Mouse (Mus musculus): ENCODE data around the gene Gm21317.
"Not testable (repeated sequence)": the region's sequence is repeated elsewhere in the genome, so short reads cannot be mapped to it uniquely, and the experiment has no call there.

Gm21317 gene

DNA sequence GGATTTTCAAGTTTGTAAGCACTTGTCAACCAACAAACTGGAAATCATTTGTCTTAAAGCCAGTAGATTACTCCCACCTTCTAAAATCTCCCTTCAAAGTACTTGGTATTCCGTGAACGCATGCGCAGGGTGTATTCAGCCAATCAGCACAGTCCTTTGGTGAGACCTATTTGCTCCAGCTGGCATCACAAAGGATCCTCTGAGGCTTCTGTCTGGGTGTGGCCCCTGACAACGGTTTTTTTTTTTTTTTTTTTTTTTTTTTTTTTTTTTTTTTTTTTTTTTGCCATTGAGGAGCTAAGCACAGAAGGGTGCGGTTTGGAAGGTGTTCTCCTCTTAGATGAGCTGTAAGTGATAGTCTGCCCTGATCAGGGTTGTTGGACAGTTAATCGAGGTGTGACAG lies at the start of gene Gm21317:
Gene Gm21317 (plus strand): TSS at position 301 of the 400 bp plus-strand sequence.
- DNase-seq, result not testable (repeated sequence)

Data from lung, postnatal 36 days (tissue).